Mouse (Mus musculus) layer of hippocampus, postnatal 10 days (tissue): ENCODE results near the gene Saysd1. TPM values are rescaled to one million over a fixed set of nuclear protein-coding genes. Genes with fewer than 3 reads are reported as not detected.

Source experiments
- DNase-seq, 2 experiments: peaks; one replicate each; pipeline ENCODE4 v3.0.0; 2021; ENCODE audit warnings: low spot score in 2 of 2
- total RNA-seq, 2 experiments: library from RNA; stranded (reverse); gene quantifications; 2 replicates each; pipeline ENCODE4 v1.2.3; 2021

Gene Saysd1
- total RNA-seq, 2 experiments from 2014 or later = 4.8 to 5.0 TPM

GRCm38 (mm10) chr14:20164438-20164837, 26.1 kb upstream of the Saysd1 start:
- DNase-seq = no peak

- no peak for DNase-seq
Measured at GRCm38 (mm10) chr14:20162686-20163085, 24.4 kb upstream of the Saysd1 start.

- no peak for DNase-seq
Measured at GRCm38 (mm10) chr14:20158727-20159681, 20.7 kb upstream of the Saysd1 start.

- no peak for DNase-seq
Measured at GRCm38 (mm10) chr14:20157595-20157994, 19.3 kb upstream of the Saysd1 start.

- no peak for DNase-seq
Measured at GRCm38 (mm10) chr14:20155718-20156117, 17.4 kb upstream of the Saysd1 start.

GRCm38 (mm10) chr14:20154937-20155336, 16.6 kb upstream of the Saysd1 start:
- DNase-seq = no peak

- DNase-seq = no peak
Measured at GRCm38 (mm10) chr14:20154245-20154644, 15.9 kb upstream of the Saysd1 start.

GRCm38 (mm10) chr14:20149127-20150080, 11.1 kb upstream of the Saysd1 start:
- no peak for DNase-seq

GRCm38 (mm10) chr14:20148514-20148913, 10.2 kb upstream of the Saysd1 start:
- no peak for DNase-seq

- DNase-seq = no peak
Measured at GRCm38 (mm10) chr14:20147854-20148253, 9.5 kb upstream of the Saysd1 start.

- DNase-seq = peak; percentile 11 to 33
Measured at GRCm38 (mm10) chr14:20144093-20144492, 5.8 kb upstream of the Saysd1 start.

- DNase-seq = no peak
Measured at GRCm38 (mm10) chr14:20134965-20135671, 3.2 kb downstream of the Saysd1 start.

- no peak for DNase-seq
Measured at GRCm38 (mm10) chr14:20128162-20128561, 10.2 kb downstream of the Saysd1 start.

- DNase-seq = no peak
Measured at GRCm38 (mm10) chr14:20127406-20128087, 10.8 kb downstream of the Saysd1 start.

- no peak for DNase-seq
Measured at GRCm38 (mm10) chr14:20120868-20121267, 17.5 kb downstream of the Saysd1 start.

- DNase-seq = no peak
Measured at GRCm38 (mm10) chr14:20120012-20120411, 18.3 kb downstream of the Saysd1 start.

GRCm38 (mm10) chr14:20116149-20116605, 22.2 kb downstream of the Saysd1 start:
- DNase-seq = no peak

- no peak for DNase-seq
Measured at GRCm38 (mm10) chr14:20114951-20115350, 23.4 kb downstream of the Saysd1 start.

GRCm38 (mm10) chr14:20113964-20114363, 24.4 kb downstream of the Saysd1 start:
- DNase-seq = peak; percentile 89
